Mouse (Mus musculus): ENCODE measurements at regions not wholly inside any gene's neighbourhood (a gene's known extent, or its start where the extent isn't known, plus 50 kb on each side); places are given as distances from the start of the nearest gene placed in this dataset.

GRCm38 (mm10) chr6:122394160-122394559 lies 53.8 kb upstream of the Phc1 start:
- DNase-seq (ENCODE audit: low spot score) = no peak

GRCm38 (mm10) chr6:122393231-122393881 lies 53.0 kb upstream of the Phc1 start:
- DNase-seq (ENCODE audit: low spot score) = no peak

GRCm38 (mm10) chr6:122391725-122392667 lies 51.6 kb upstream of the Phc1 start:
- DNase-seq (ENCODE audit: low spot score) = peak; percentile 36

- no peak for DNase-seq (ENCODE audit: low spot score)
Measured at GRCm38 (mm10) chr6:122391126-122391525, 50.8 kb upstream of the Phc1 start.

GRCm38 (mm10) chr6:122390720-122391119 lies 50.4 kb upstream of the Phc1 start:
- DNase-seq (ENCODE audit: low spot score) = no peak

Data from testis, postnatal 14 days (tissue).